15 mouse cellular contexts compared by ENCODE assay signal in the genomic region with DNA sequence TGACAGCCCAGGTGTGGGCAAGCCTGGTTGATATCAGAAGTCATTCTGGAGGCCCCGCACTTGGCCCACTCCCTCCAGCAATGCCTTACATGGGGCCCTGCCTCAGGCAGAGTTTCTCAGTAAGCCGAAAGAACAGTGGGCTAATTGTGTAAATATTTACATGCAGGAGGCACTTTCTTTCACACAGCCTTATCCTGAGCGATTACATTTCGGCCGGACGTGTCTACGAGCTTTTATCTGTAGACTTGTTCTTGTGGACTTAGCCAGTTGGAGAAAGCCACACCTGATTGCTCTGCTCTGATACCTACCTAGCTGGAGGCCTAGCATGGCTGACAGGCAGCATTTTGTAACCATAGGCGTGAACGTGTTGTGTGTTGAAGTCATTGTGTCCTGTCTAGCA. TPM values are rescaled to one million over a fixed set of nuclear protein-coding genes. Genes with fewer than 3 reads are reported as not detected.
DNase-seq lines count a peak whose midpoint lies in the region; ATAC-seq lines count a peak whose summit lies in the region.
"Had no signal": no experiment of that assay in that cellular context is flagged by ENCODE, and none has a peak within 500 bp of the region (broad histone marks: within the 10 kb centered on the region; RNA-seq: fewer than 3 reads in every experiment).

No protein-coding gene starts in this region.

- no peaks in the 10 kb centered on the region for H3K9me3 ChIP-seq in heart, embryonic 13.5 days
- H3K9me3 ChIP-seq in midbrain, embryonic 10.5 days (replicated peaks) = no peaks in the 10 kb centered on the region
- no peaks in the 10 kb centered on the region for H3K9me3 ChIP-seq in midbrain, embryonic 14.5 days (ENCODE audit: control insufficient read depth, low read length)
- H3K9me3 ChIP-seq in liver, embryonic 11.5 days (ENCODE audit: control insufficient read depth, low read length) = no peaks in the 10 kb centered on the region
- no peaks in the 10 kb centered on the region for H3K9me3 ChIP-seq in stomach, embryonic 16.5 days (replicated peaks; ENCODE audit: control insufficient read depth, low read length)

- no peak overlapping the region for H3K4me2 ChIP-seq in heart, embryonic 13.5 days
- H3K4me2 ChIP-seq in midbrain, embryonic 14.5 days (ENCODE audit: low read length) = no peak overlapping the region
- peak overlapping the region; percentile 45 for H3K4me2 ChIP-seq in liver, embryonic 11.5 days
- peak overlapping the region; percentile 39 for H3K4me2 ChIP-seq in stomach, embryonic 16.5 days (ENCODE audit: low read depth, low read length)

- WGBS in heart, embryonic 13.5 days = 56% methylated on average over 9 of the region's 9 CpGs
- 76% methylated on average over 9 of the region's 9 CpGs for WGBS in midbrain, embryonic 10.5 days
- WGBS in midbrain, embryonic 14.5 days = 71% methylated on average over 9 of the region's 9 CpGs
- WGBS in liver, embryonic 11.5 days = 36% methylated on average over 9 of the region's 9 CpGs
- 26% methylated on average over 9 of the region's 9 CpGs for WGBS in stomach, embryonic 16.5 days

- H3K4me1 ChIP-seq in heart, embryonic 13.5 days = peaks cover 77% of the 10 kb centered on the region
- H3K4me1 ChIP-seq in midbrain, embryonic 10.5 days = peaks cover 73% of the 10 kb centered on the region
- peaks cover 41% of the 10 kb centered on the region for H3K4me1 ChIP-seq in midbrain, embryonic 14.5 days (ENCODE audit: control insufficient read depth, insufficient read depth, low read length)
- peaks cover 64% of the 10 kb centered on the region for H3K4me1 ChIP-seq in liver, embryonic 11.5 days (replicated peaks; ENCODE audit: control insufficient read depth, insufficient read depth, low read length)
- peaks cover 76% of the 10 kb centered on the region for H3K4me1 ChIP-seq in stomach, embryonic 16.5 days (ENCODE audit: control insufficient read depth, insufficient read depth, low read length)

- DNase-seq in heart, postnatal 4 days = no peak
- no peak for DNase-seq in midbrain, embryonic 10.5 days (ENCODE audit: low spot score)
- DNase-seq in midbrain, embryonic 14.5 days = no peak
- DNase-seq in liver, embryonic 11.5 days (ENCODE audit: low spot score) = no peak
- DNase-seq in right cerebral cortex, adult 2 months (ENCODE audit: low spot score in 2 of 2) = no peak
- DNase-seq in retina, postnatal 1 day = no peak
- DNase-seq: cerebellum, postnatal 14 days; kidney, postnatal 36 days; thymus, adult 2 months had no signal

- peak overlapping the region; percentile 11; the same call in 1 of the 2 replicates for H3K9ac ChIP-seq in heart, embryonic 13.5 days
- no peak overlapping the region for H3K9ac ChIP-seq in midbrain, embryonic 14.5 days (replicated peaks; ENCODE audit: low read length)
- H3K9ac ChIP-seq in liver, embryonic 11.5 days (ENCODE audit: low read depth, low read length) = no peak overlapping the region; the same call in 1 of the 2 replicates
- H3K9ac ChIP-seq in stomach, embryonic 16.5 days (ENCODE audit: low read length) = peak overlapping the region; percentile 66

- ATAC-seq in heart, embryonic 13.5 days (ENCODE audit: extremely low read depth, insufficient number of reproducible peaks, low FRiP score, low TSS enrichment) = no peak
- ATAC-seq in midbrain, embryonic 14.5 days (ENCODE audit: low FRiP score, low TSS enrichment) = no peak
- peak; percentile 65 for ATAC-seq in liver, embryonic 11.5 days (replicated peaks; ENCODE audit: low FRiP score)
- ATAC-seq in stomach, embryonic 16.5 days (ENCODE audit: insufficient read depth, low FRiP score) = peak; percentile 92

- 0 out of 2 replicates have a peak overlapping the region, but pooled peaks have one; percentile 13 for H3K27ac ChIP-seq in heart, embryonic 13.5 days (replicated peaks)
- peak overlapping the region; percentile 61; the same call in 1 of the 2 replicates for H3K27ac ChIP-seq in midbrain, embryonic 10.5 days (replicated peaks)
- no peak overlapping the region for H3K27ac ChIP-seq in midbrain, embryonic 14.5 days (replicated peaks; ENCODE audit: low read depth, low read length)
- peak overlapping the region; percentile 64 for H3K27ac ChIP-seq in liver, embryonic 11.5 days (ENCODE audit: low read depth, low read length)
- peak overlapping the region; percentile 94 for H3K27ac ChIP-seq in stomach, embryonic 16.5 days (ENCODE audit: low read length)

- H3K4me3 ChIP-seq in heart, embryonic 13.5 days = no peak overlapping the region
- H3K4me3 ChIP-seq in midbrain, embryonic 10.5 days = no peak overlapping the region
- H3K4me3 ChIP-seq in midbrain, embryonic 14.5 days (replicated peaks; ENCODE audit: low read depth, low read length) = no peak overlapping the region
- H3K4me3 ChIP-seq in liver, embryonic 11.5 days (ENCODE audit: low read depth, low read length) = no peak overlapping the region
- 0 out of 2 replicates have a peak overlapping the region, but pooled peaks have one; percentile 7 for H3K4me3 ChIP-seq in stomach, embryonic 16.5 days (replicated peaks; ENCODE audit: low read length)
- H3K4me3 ChIP-seq: erythroblast, embryonic 14.5 days had no signal

- H3K36me3 ChIP-seq in heart, embryonic 13.5 days = no peaks in the 10 kb centered on the region
- no peaks in the 10 kb centered on the region for H3K36me3 ChIP-seq in midbrain, embryonic 10.5 days
- no peaks in the 10 kb centered on the region for H3K36me3 ChIP-seq in midbrain, embryonic 14.5 days (ENCODE audit: control insufficient read depth, insufficient read depth, low read length)
- no peaks in the 10 kb centered on the region for H3K36me3 ChIP-seq in liver, embryonic 11.5 days (ENCODE audit: control insufficient read depth, insufficient read depth, low read length)
- H3K36me3 ChIP-seq in stomach, embryonic 16.5 days (ENCODE audit: control insufficient read depth, insufficient read depth, low read length) = no peaks in the 10 kb centered on the region

- H3K27me3 ChIP-seq in heart, embryonic 13.5 days (replicated peaks) = no peaks in the 10 kb centered on the region
- 0 out of 2 replicates have a peak, but pooled peaks cover 12% of the 10 kb centered on the region for H3K27me3 ChIP-seq in midbrain, embryonic 10.5 days (ENCODE audit: low read depth, poor library complexity, severe bottlenecking)
- no peaks in the 10 kb centered on the region for H3K27me3 ChIP-seq in midbrain, embryonic 14.5 days (ENCODE audit: control insufficient read depth, insufficient read depth, low read length)
- no peaks in the 10 kb centered on the region for H3K27me3 ChIP-seq in liver, embryonic 11.5 days (replicated peaks; ENCODE audit: control insufficient read depth, insufficient read depth, low read length)
- no peaks in the 10 kb centered on the region for H3K27me3 ChIP-seq in stomach, embryonic 16.5 days (ENCODE audit: control insufficient read depth, insufficient read depth, low read length)
- H3K27me3 ChIP-seq: CH12.LX had no signal

RNA-seq across cellular contexts. Expression of a gene that starts 11.3 kb away (rescaled TPM):
- 28.4 and 30.3 TPM in 2 replicates for polyA plus RNA-seq in heart, embryonic 13.5 days (2015; fragmentation: Nextera tagmentation; extraction: Ambion mirVana)
- 10 to 100 TPM; 26.1 to 27.9 TPM for total RNA-seq in heart, postnatal 4 days (2021)
- polyA plus RNA-seq in midbrain, embryonic 10.5 days (2016; fragmentation: Nextera tagmentation; extraction: Ambion mirVana) = 33.8 and 36.0 TPM in 2 replicates
- 27.3 and 32.1 TPM in 2 replicates for polyA plus RNA-seq in midbrain, embryonic 14.5 days (2014; fragmentation: Nextera tagmentation; extraction: Ambion mirVana)
- 23.2 TPM in 2 replicates for polyA plus RNA-seq in liver, embryonic 11.5 days (2014; fragmentation: Nextera tagmentation; extraction: Ambion mirVana)
- polyA plus RNA-seq in stomach, embryonic 16.5 days (2015; fragmentation: Nextera tagmentation; extraction: Ambion mirVana) = 48.7 and 60.3 TPM in 2 replicates

RNA-seq across cellular contexts. Expression of a gene that starts 22.0 kb away (rescaled TPM):
- polyA plus RNA-seq in heart, embryonic 13.5 days (2015; fragmentation: Nextera tagmentation; extraction: Ambion mirVana) = not detected in 2 replicates
- not detected for total RNA-seq in heart, postnatal 4 days (2021)
- not detected in 2 replicates for polyA plus RNA-seq in midbrain, embryonic 10.5 days (2016; fragmentation: Nextera tagmentation; extraction: Ambion mirVana)
- polyA plus RNA-seq in midbrain, embryonic 14.5 days (2014; fragmentation: Nextera tagmentation; extraction: Ambion mirVana) = not detected in 2 replicates
- not detected in 2 replicates for polyA plus RNA-seq in liver, embryonic 11.5 days (2014; fragmentation: Nextera tagmentation; extraction: Ambion mirVana)
- polyA plus RNA-seq in stomach, embryonic 16.5 days (2015; fragmentation: Nextera tagmentation; extraction: Ambion mirVana) = 139 and 218 TPM in 2 replicates
- total RNA-seq: left cerebral cortex, adult 18-20 months; neutrophil, adult 5-6 weeks had no signal
- polyA plus RNA-seq: erythroblast, embryonic 14.5 days had no signal

RNA-seq across cellular contexts. Expression of a gene that starts 39.0 kb away (rescaled TPM):
- 0.71 TPM in 2 replicates for polyA plus RNA-seq in heart, embryonic 13.5 days (2015; fragmentation: Nextera tagmentation; extraction: Ambion mirVana)
- under 1 TPM; 0.34 to 0.95 TPM for total RNA-seq in heart, postnatal 4 days (2021)
- polyA plus RNA-seq in midbrain, embryonic 10.5 days (2016; fragmentation: Nextera tagmentation; extraction: Ambion mirVana) = not detected in 2 replicates
- polyA plus RNA-seq in midbrain, embryonic 14.5 days (2014; fragmentation: Nextera tagmentation; extraction: Ambion mirVana) = 0.16 and 0.25 TPM in 2 replicates
- polyA plus RNA-seq in liver, embryonic 11.5 days (2014; fragmentation: Nextera tagmentation; extraction: Ambion mirVana) = 0.05 TPM in 1 of 2 replicates, not detected in the other
- polyA plus RNA-seq in stomach, embryonic 16.5 days (2015; fragmentation: Nextera tagmentation; extraction: Ambion mirVana) = 3.3 and 3.8 TPM in 2 replicates
- polyA plus RNA-seq: erythroblast, embryonic 14.5 days had no signal

Comparison
In these comparisons a context has a peak if more than half of its experiments do, and no peak if none do; other contexts are left out.
1. ATAC-seq: peak in liver, embryonic 11.5 days (single experiment) and stomach, embryonic 16.5 days (single experiment); none in heart, embryonic 13.5 days (single experiment) and midbrain, embryonic 14.5 days (single experiment).
2. H3K4me2 ChIP-seq: peak in liver, embryonic 11.5 days (single experiment) and stomach, embryonic 16.5 days (single experiment); none in heart, embryonic 13.5 days (single experiment) and midbrain, embryonic 14.5 days (single experiment).
3. H3K9ac ChIP-seq: peak in heart, embryonic 13.5 days (single experiment) and stomach, embryonic 16.5 days (single experiment); none in midbrain, embryonic 14.5 days (single experiment) and liver, embryonic 11.5 days (single experiment).
4. RNA of a gene that starts 22.0 kb away (polyA plus RNA-seq): 139 to 218 TPM in stomach, embryonic 16.5 days; not detected in heart, embryonic 13.5 days, not detected in midbrain, embryonic 10.5 days, not detected in midbrain, embryonic 14.5 days and not detected in liver, embryonic 11.5 days; every median in the first group is over 100 times any median in the second.